9 mouse cellular contexts compared by ENCODE assay signal in the genomic region with DNA sequence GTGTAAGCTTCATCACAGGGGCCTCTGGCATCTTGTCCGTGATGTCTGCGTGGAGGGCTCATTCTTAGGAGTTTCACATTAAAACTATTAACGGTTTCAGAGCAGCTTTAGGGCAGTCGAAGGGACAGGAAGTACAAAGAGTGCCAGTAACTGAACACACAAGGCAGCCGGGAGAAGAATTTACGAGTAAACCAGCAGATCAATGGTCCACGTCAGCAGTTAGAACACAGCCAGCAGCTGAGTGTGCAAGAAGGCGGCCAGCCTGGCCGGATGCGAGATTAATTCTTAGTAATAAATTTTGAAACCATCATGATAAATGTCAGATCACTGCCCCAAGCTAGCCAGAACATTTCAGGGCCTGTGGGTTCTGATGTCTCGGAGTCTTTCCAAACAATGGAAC.
A peak's percentile ranks its signal among the peaks of the same experiment; 100 is the strongest.
DNase-seq lines count a peak whose midpoint lies in the region; ATAC-seq and TF ChIP-seq lines count a peak whose summit lies in the region.
"Had no signal": no experiment of that assay in that cellular context is flagged by ENCODE, and none has a peak within 500 bp of the region (broad histone marks: within the 10 kb centered on the region; RNA-seq: fewer than 3 reads in every experiment).

No protein-coding gene starts in this region.

- TF ChIP-seq CTCF in hindbrain, postnatal 0 days (IDR thresholded peaks at IDR 0.05; ENCODE audit: low read depth) = no peak

- no peaks in the 10 kb centered on the region for H3K4me1 ChIP-seq in lung, embryonic 16.5 days (replicated peaks; ENCODE audit: control insufficient read depth, insufficient read depth, low read length)
- H3K4me1 ChIP-seq in hindbrain, postnatal 0 days (ENCODE audit: insufficient read depth, low read length) = no peaks in the 10 kb centered on the region

- DNase-seq in adrenal gland, postnatal 25 days = peak; percentile 15
- DNase-seq in adrenal gland, postnatal 4 days (ENCODE audit: low spot score in 2 of 2) = no peak
- peak; percentile 28 to 45 for DNase-seq in adrenal gland, postnatal 36 days
- DNase-seq in kidney, adult 18-20 months = peak; percentile 30
- DNase-seq in hindbrain, postnatal 0 days (ENCODE audit: low spot score) = no peak
- no peak for DNase-seq in cerebellum, adult 9-11 months

- H3K27me3 ChIP-seq in lung, embryonic 16.5 days (ENCODE audit: control insufficient read depth, insufficient read depth, low read depth, low read length) = no peaks in the 10 kb centered on the region
- H3K27me3 ChIP-seq in hindbrain, postnatal 0 days (ENCODE audit: insufficient read depth, low read length) = no peaks in the 10 kb centered on the region
- H3K27me3 ChIP-seq: neural tube, embryonic 12.5 days had no signal

- no peak overlapping the region for H3K9ac ChIP-seq in lung, embryonic 16.5 days (ENCODE audit: low read length)
- no peak overlapping the region for H3K9ac ChIP-seq in hindbrain, postnatal 0 days (replicated peaks; ENCODE audit: low read length)
- H3K9ac ChIP-seq: neural tube, embryonic 12.5 days had no signal

- no peaks in the 10 kb centered on the region for H3K9me3 ChIP-seq in lung, embryonic 16.5 days (ENCODE audit: control insufficient read depth, low read length)
- no peaks in the 10 kb centered on the region for H3K9me3 ChIP-seq in hindbrain, postnatal 0 days (ENCODE audit: low read length)
- H3K9me3 ChIP-seq: neural tube, embryonic 12.5 days had no signal

- H3K36me3 ChIP-seq in lung, embryonic 16.5 days (ENCODE audit: control insufficient read depth, insufficient read depth, low read length) = no peaks in the 10 kb centered on the region
- H3K36me3 ChIP-seq in hindbrain, postnatal 0 days (ENCODE audit: insufficient read depth, low read length) = no peaks in the 10 kb centered on the region

- peak; percentile 93 for ATAC-seq in lung, embryonic 16.5 days (ENCODE audit: low read depth)
- no peak for ATAC-seq in frontal cortex, adult (ENCODE audit: low TSS enrichment)
- ATAC-seq in hindbrain, postnatal 0 days = no peak

- H3K4me3 ChIP-seq in lung, embryonic 16.5 days (ENCODE audit: low read length) = no peak overlapping the region
- H3K4me3 ChIP-seq in hindbrain, postnatal 0 days (ENCODE audit: low read length) = no peak overlapping the region
- H3K4me3 ChIP-seq: neural tube, embryonic 12.5 days had no signal

- peak overlapping the region; percentile 52 for H3K27ac ChIP-seq in lung, embryonic 16.5 days (ENCODE audit: low read length)
- H3K27ac ChIP-seq in hindbrain, postnatal 0 days = no peak overlapping the region
- H3K27ac ChIP-seq: neural tube, embryonic 12.5 days had no signal

- no peak overlapping the region for H3K4me2 ChIP-seq in lung, embryonic 16.5 days (ENCODE audit: low read depth, low read length)
- H3K4me2 ChIP-seq in hindbrain, postnatal 0 days (ENCODE audit: low read depth, low read length) = no peak overlapping the region
- H3K4me2 ChIP-seq: neural tube, embryonic 12.5 days had no signal

- WGBS in lung, embryonic 16.5 days = 57% methylated on average over 11 of the region's 11 CpGs
- 87% methylated on average over 11 of the region's 11 CpGs for WGBS in hindbrain, postnatal 0 days

Comparison
In these comparisons a context has a peak if more than half of its experiments do, and no peak if none do; other contexts are left out.
1. DNase-seq: peak in adrenal gland, postnatal 25 days (single experiment), adrenal gland, postnatal 36 days (2 of 2) and kidney, adult 18-20 months (single experiment); none in adrenal gland, postnatal 4 days (0 of 2), hindbrain, postnatal 0 days (single experiment) and cerebellum, adult 9-11 months (single experiment).